Mouse (Mus musculus): ENCODE measurements around the gene Ifit3b.
"Not testable (repeated sequence)": the region's sequence is repeated elsewhere in the genome, so short reads cannot be mapped to it uniquely, and the experiment has no call there.

DNA sequence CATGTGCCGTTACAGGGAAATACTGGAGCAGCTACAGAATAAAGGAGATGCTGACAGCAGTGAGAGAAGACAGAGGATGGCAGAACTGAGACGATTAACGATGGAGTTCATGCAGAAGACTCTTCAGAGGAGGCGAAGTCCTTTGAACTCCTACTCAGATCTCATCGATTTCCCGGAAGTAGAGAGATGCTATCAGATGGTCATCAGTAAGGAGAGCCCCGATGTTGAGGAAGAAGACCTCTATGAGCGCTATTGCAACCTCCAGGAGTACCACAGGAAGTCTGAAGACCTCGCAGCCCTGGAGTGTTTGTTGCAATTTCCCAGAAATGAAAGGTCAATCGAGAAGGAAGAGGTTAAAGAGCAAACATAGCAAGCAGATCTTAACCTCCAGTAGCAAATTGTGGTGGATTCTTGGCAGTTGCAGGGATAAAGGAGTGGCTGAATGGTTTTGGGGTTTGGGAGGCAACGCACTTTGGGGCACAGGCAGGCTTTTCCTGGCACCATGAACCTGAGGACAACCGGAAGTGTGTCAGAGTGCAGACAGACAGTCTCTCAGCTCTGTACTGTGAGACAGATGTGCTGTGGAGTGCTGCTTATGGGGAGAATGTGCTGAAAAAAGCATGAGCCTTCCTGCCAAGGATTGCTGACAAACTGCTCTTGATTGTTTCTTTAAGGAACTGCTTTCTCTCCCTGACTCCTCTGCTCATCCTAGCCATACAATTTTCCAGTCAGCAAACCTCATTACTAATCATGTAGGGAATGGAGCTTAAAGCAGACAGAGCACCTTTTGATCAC, 19.7 kb upstream of the Ifit3b start:
- TF ChIP-seq CTCF (IDR thresholded peaks at IDR 0.05; ENCODE audit: control insufficient read depth, insufficient read depth, insufficient read length); USF1 (IDR thresholded peaks at IDR 0.05; ENCODE audit: low read depth); MYOG (IDR thresholded peaks at IDR 0.05; ENCODE audit: control insufficient read depth, extremely low read depth, insufficient read length); MYOD1 (IDR thresholded peaks at IDR 0.05; ENCODE audit: control insufficient read depth, insufficient read length, low read depth): not testable (repeated sequence)
